Mouse (Mus musculus): ENCODE measurements around the gene Trmo.

GRCm38 (mm10) chr4:46388556-46388955 lies 681 bp downstream of the Trmo start:
- TF ChIP-seq CTCF (IDR thresholded peaks at IDR 0.05; ENCODE audit: insufficient read depth, low read length): no peak
- TF ChIP-seq POLR2A (IDR thresholded peaks at IDR 0.05; ENCODE audit: borderline replicate concordance, extremely low read depth, low read depth, low read length): no peak

Measured in lung, adult 2 months (tissue).